Mouse (Mus musculus) myocyte (in vitro differentiated cells): Measurements from ENCODE around the gene Slc25a48.

Source experiments
- POLR2A ChIP-seq: IDR thresholded peaks from one replicate; pipeline ENCODE4 v1.6.1; 2011; ENCODE audit warnings: low read depth, mild to moderate bottlenecking, control low read depth, moderate library complexity; ENCODE audit not compliant: insufficient read length
- REST ChIP-seq: IDR thresholded peaks from one replicate; pipeline ENCODE4 v1.6.1; 2011; ENCODE audit warnings: mild to moderate bottlenecking, control low read depth, moderate library complexity; ENCODE audit not compliant: insufficient read depth, insufficient read length

DNA sequence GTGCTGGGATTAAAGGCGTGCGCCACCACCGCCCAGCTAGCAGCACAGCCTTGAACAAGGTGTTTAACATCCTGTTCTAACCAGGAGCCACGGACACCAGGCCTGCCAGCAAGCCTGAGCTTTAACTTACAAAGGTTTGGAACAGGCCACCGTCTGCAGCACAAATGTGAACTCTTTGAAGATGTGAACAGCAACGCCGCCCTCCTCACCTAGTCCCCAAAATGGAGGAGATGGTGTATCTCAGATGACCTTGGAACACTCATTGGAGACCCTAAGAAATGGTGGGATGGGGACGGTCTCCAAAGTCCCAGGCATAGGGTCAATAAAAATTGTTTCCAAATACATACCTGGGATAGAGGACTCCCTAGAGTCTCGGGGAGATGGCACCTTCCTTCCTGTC is 34.5 kb downstream of the Slc25a48 start:
- TF ChIP-seq POLR2A (no peak), REST (no peak)
